In genomic region chr10:39665071-39665502, GRCm38 (mm10) we compare ENCODE assay signal across 10 mouse cellular contexts. TPM values are rescaled to one million over a fixed set of nuclear protein-coding genes. Genes with fewer than 3 reads are reported as not detected.
DNase-seq lines count a peak whose midpoint lies in the region; ATAC-seq and TF ChIP-seq lines count a peak whose summit lies in the region.
"Had no signal": no experiment of that assay in that cellular context is flagged by ENCODE, and none has a peak within 500 bp of the region (broad histone marks: within the 10 kb centered on the region; RNA-seq: fewer than 3 reads in every experiment).

No protein-coding gene starts in this region.

- DNase-seq in hindbrain, embryonic 14.5 days (ENCODE audit: low spot score), result no peak
- DNase-seq in adipocyte (ENCODE audit: low spot score), result peak; percentile 81
- peak; percentile 51 to 63 for DNase-seq in cerebellum, adult 18-20 months
- peak; percentile 56 for DNase-seq in lung, postnatal 0 days (ENCODE audit: low spot score)
- DNase-seq in thymus, postnatal 36 days, result no peak
- no peak for DNase-seq in frontal cortex, adult 2 months (ENCODE audit: extremely low spot score in 1 of 2, low spot score in 1 of 2)

- peak; percentile 59 for ATAC-seq in hindbrain, embryonic 14.5 days (ENCODE audit: low FRiP score)
- ATAC-seq in hindbrain, embryonic 12.5 days (ENCODE audit: low FRiP score), result no peak; the same call in 1 of the 2 replicates
- peak; percentile 71 for ATAC-seq in lung, postnatal 0 days
- no peak for ATAC-seq in erythroblast, adult 5-6 weeks (replicated peaks; ENCODE audit: low FRiP score, poor library complexity, severe bottlenecking)
- ATAC-seq: Patski had no signal

- WGBS in hindbrain, embryonic 14.5 days, result 64% methylated on average over 4 of the region's 4 CpGs
- 65% methylated on average over 4 of the region's 4 CpGs for WGBS in hindbrain, embryonic 12.5 days
- WGBS in lung, postnatal 0 days, result 31% methylated on average over 4 of the region's 4 CpGs

- 0 out of 2 replicates have a peak, but pooled peaks cover 4% of the 10 kb centered on the region for H3K36me3 ChIP-seq in hindbrain, embryonic 14.5 days (replicated peaks; ENCODE audit: control insufficient read depth, insufficient read depth)
- no peaks in the 10 kb centered on the region for H3K36me3 ChIP-seq in hindbrain, embryonic 12.5 days
- H3K36me3 ChIP-seq in lung, postnatal 0 days (ENCODE audit: insufficient read depth, low read length), result no peaks in the 10 kb centered on the region

- no peak overlapping the region for H3K9ac ChIP-seq in hindbrain, embryonic 14.5 days
- no peak overlapping the region for H3K9ac ChIP-seq in hindbrain, embryonic 12.5 days
- H3K9ac ChIP-seq in lung, postnatal 0 days (replicated peaks; ENCODE audit: low read depth), result no peak overlapping the region

- TF ChIP-seq EP300 in lung, postnatal 0 days (IDR thresholded peaks at IDR 0.05), result no peak

- no peaks in the 10 kb centered on the region for H3K9me3 ChIP-seq in hindbrain, embryonic 14.5 days (ENCODE audit: control insufficient read depth, low read length)
- no peaks in the 10 kb centered on the region for H3K9me3 ChIP-seq in hindbrain, embryonic 12.5 days (replicated peaks)
- H3K9me3 ChIP-seq in lung, postnatal 0 days (ENCODE audit: low read length), result no peaks in the 10 kb centered on the region

- TF ChIP-seq CTCF in lung, postnatal 0 days (IDR thresholded peaks at IDR 0.05), result no peak

- no peaks in the 10 kb centered on the region for H3K27me3 ChIP-seq in hindbrain, embryonic 14.5 days (ENCODE audit: control insufficient read depth, insufficient read depth, low read length)
- H3K27me3 ChIP-seq in hindbrain, embryonic 12.5 days, result no peaks in the 10 kb centered on the region
- H3K27me3 ChIP-seq in lung, postnatal 0 days (replicated peaks; ENCODE audit: insufficient read depth, low read length), result no peaks in the 10 kb centered on the region
- H3K27me3 ChIP-seq: Patski had no signal

- peaks cover 28% of the 10 kb centered on the region for H3K4me1 ChIP-seq in hindbrain, embryonic 14.5 days (replicated peaks; ENCODE audit: control insufficient read depth, insufficient read depth, low read length)
- peaks cover 23% of the 10 kb centered on the region for H3K4me1 ChIP-seq in hindbrain, embryonic 12.5 days
- peaks cover 8% of the 10 kb centered on the region; the same call in 1 of the 2 replicates for H3K4me1 ChIP-seq in lung, postnatal 0 days (ENCODE audit: insufficient read depth, low read depth, low read length)

- peak overlapping the region; percentile 40; the same call in 1 of the 2 replicates for H3K27ac ChIP-seq in hindbrain, embryonic 14.5 days
- H3K27ac ChIP-seq in hindbrain, embryonic 12.5 days, result no peak overlapping the region
- H3K27ac ChIP-seq in lung, postnatal 0 days (ENCODE audit: low read length), result no peak overlapping the region
- H3K27ac ChIP-seq: kidney, postnatal 0 days had no signal

- no peak overlapping the region for H3K4me2 ChIP-seq in hindbrain, embryonic 14.5 days (replicated peaks)
- H3K4me2 ChIP-seq in hindbrain, embryonic 12.5 days (replicated peaks), result no peak overlapping the region
- H3K4me2 ChIP-seq in lung, postnatal 0 days (replicated peaks; ENCODE audit: low read depth, low read length), result no peak overlapping the region

- H3K4me3 ChIP-seq in hindbrain, embryonic 14.5 days (replicated peaks; ENCODE audit: low read length), result no peak overlapping the region
- no peak overlapping the region for H3K4me3 ChIP-seq in hindbrain, embryonic 12.5 days
- no peak overlapping the region for H3K4me3 ChIP-seq in lung, postnatal 0 days (ENCODE audit: low read depth, low read length)

RNA-seq across cellular contexts. Expression of gene Traf3ip2, which starts 52.4 kb away (rescaled TPM):
- 8.3 and 10.1 TPM in 2 replicates for polyA plus RNA-seq in hindbrain, embryonic 14.5 days (2014; fragmentation: Nextera tagmentation; extraction: Ambion mirVana)
- 5.8 and 7.0 TPM in 2 replicates for polyA plus RNA-seq in hindbrain, embryonic 12.5 days (2016; fragmentation: Nextera tagmentation; extraction: Ambion mirVana)
- polyA plus RNA-seq in lung, postnatal 0 days (2015; fragmentation: Nextera tagmentation; extraction: Ambion mirVana), result 30.6 and 31.7 TPM in 2 replicates
- not detected in 2 replicates for total RNA-seq in erythroblast, adult 5-6 weeks (2015; ENCODE audit: low replicate concordance)
- 0.70 TPM in 1 of 2 replicates, not detected in the other for total RNA-seq in erythroblast, adult 5-6 weeks (2017; ENCODE audit: low replicate concordance)
- 1.7 and 2.8 TPM in 2 replicates for polyA plus RNA-seq in frontal cortex, adult 2 months (2012; rRNA removed)

Comparison
In these comparisons a context has a peak if more than half of its experiments do, and no peak if none do; other contexts are left out.
1. ATAC-seq: peak in hindbrain, embryonic 14.5 days (single experiment) and lung, postnatal 0 days (single experiment); none in hindbrain, embryonic 12.5 days (single experiment) and erythroblast, adult 5-6 weeks (single experiment).
2. DNase-seq: peak in adipocyte (single experiment), cerebellum, adult 18-20 months (2 of 2) and lung, postnatal 0 days (single experiment); none in hindbrain, embryonic 14.5 days (single experiment), thymus, postnatal 36 days (0 of 2) and frontal cortex, adult 2 months (0 of 2).